Mouse (Mus musculus): ENCODE measurements at regions not wholly inside any gene's neighbourhood (a gene's known extent, or its start where the extent isn't known, plus 50 kb on each side); places are given as distances from the start of the nearest gene placed in this dataset.
"Not testable (repeated sequence)": the region's sequence is repeated elsewhere in the genome, so short reads cannot be mapped to it uniquely, and the experiment has no call there.

GRCm38 (mm10) chr5:59831836-59832235 is 1976.8 kb upstream of the G6pd2 start:
- in situ Hi-C loops (cut with MboI; ENCODE audit: low pct_unique_long_range_greater_than_20kb) = no loop called here
- ChIA-PET POLR2A (no interaction called here), CTCF (no interaction called here)
- no peaks in the 10 kb centered on the region for H3K27me3 ChIP-seq
- DNase-seq (ENCODE audit: low read depth, low spot score) = no peak
- TF ChIP-seq CTCF (IDR thresholded peaks at IDR 0.05) = no peak
- ATAC-seq = no peak

- ChIA-PET CTCF (no interaction called here), POLR2A (no interaction called here)
- DNase-seq (ENCODE audit: low read depth, low spot score) (no peak), ATAC-seq (no peak)
- in situ Hi-C loops (cut with MboI; ENCODE audit: low pct_unique_long_range_greater_than_20kb) = no loop called here
- TF ChIP-seq CTCF (IDR thresholded peaks at IDR 0.05) = no peak
- H3K27me3 ChIP-seq = no peaks in the 10 kb centered on the region
Observed at GRCm38 (mm10) chr5:59845745-59846144, 1962.9 kb upstream of the G6pd2 start.

- POLR2A ChIA-PET = no interaction called here
- ATAC-seq (no peak), DNase-seq (ENCODE audit: low read depth, low spot score) (no peak)
- no peak for TF ChIP-seq CTCF (IDR thresholded peaks at IDR 0.05)
- CTCF ChIA-PET = no interaction called here
- in situ Hi-C loops (cut with MboI; ENCODE audit: low pct_unique_long_range_greater_than_20kb) = no loop called here
- H3K27me3 ChIP-seq = no peaks in the 10 kb centered on the region
Observed at GRCm38 (mm10) chr5:59847643-59848042, 1961.0 kb upstream of the G6pd2 start.

- DNase-seq (ENCODE audit: low read depth, low spot score) (no peak), ATAC-seq (no peak)
- H3K27me3 ChIP-seq = no peaks in the 10 kb centered on the region
- in situ Hi-C loops (cut with MboI; ENCODE audit: low pct_unique_long_range_greater_than_20kb) = no loop called here
- ChIA-PET POLR2A (no interaction called here), CTCF (no interaction called here)
- TF ChIP-seq CTCF (IDR thresholded peaks at IDR 0.05) = no peak
Observed at GRCm38 (mm10) chr5:59893952-59894724, 1914.5 kb upstream of the G6pd2 start.

- no peak for DNase-seq (ENCODE audit: low read depth, low spot score)
- POLR2A ChIA-PET = no interaction called here
- CTCF ChIA-PET = no interaction called here
- no peaks in the 10 kb centered on the region for H3K27me3 ChIP-seq
- in situ Hi-C loops (cut with MboI; ENCODE audit: low pct_unique_long_range_greater_than_20kb) = no loop called here
- no peak for TF ChIP-seq CTCF (IDR thresholded peaks at IDR 0.05)
- no peak for ATAC-seq
Observed at GRCm38 (mm10) chr5:59921910-59922309, 1886.7 kb upstream of the G6pd2 start.

- no peaks in the 10 kb centered on the region for H3K27me3 ChIP-seq
- DNase-seq (ENCODE audit: low read depth, low spot score) = no peak
- ATAC-seq = no peak
- in situ Hi-C loops (cut with MboI; ENCODE audit: low pct_unique_long_range_greater_than_20kb) = no loop called here
- TF ChIP-seq CTCF (IDR thresholded peaks at IDR 0.05) = no peak
- CTCF ChIA-PET = no interaction called here
- POLR2A ChIA-PET = no interaction called here
Observed at GRCm38 (mm10) chr5:59940861-59941260, 1867.8 kb upstream of the G6pd2 start.

GRCm38 (mm10) chr5:59945761-59946160 is 1862.9 kb upstream of the G6pd2 start:
- ATAC-seq (no peak), DNase-seq (ENCODE audit: low read depth, low spot score) (no peak)
- ChIA-PET CTCF (no interaction called here), POLR2A (no interaction called here)
- H3K27me3 ChIP-seq = peaks cover 4% of the 10 kb centered on the region
- in situ Hi-C loops (cut with MboI; ENCODE audit: low pct_unique_long_range_greater_than_20kb) = no loop called here
- TF ChIP-seq CTCF (IDR thresholded peaks at IDR 0.05) = no peak

- CTCF ChIA-PET = no interaction called here
- POLR2A ChIA-PET = no interaction called here
- TF ChIP-seq CTCF (IDR thresholded peaks at IDR 0.05) = no peak
- in situ Hi-C loops (cut with MboI; ENCODE audit: low pct_unique_long_range_greater_than_20kb) = no loop called here
- ATAC-seq (no peak), DNase-seq (ENCODE audit: low read depth, low spot score) (no peak)
- peaks cover 4% of the 10 kb centered on the region for H3K27me3 ChIP-seq
Observed at GRCm38 (mm10) chr5:59947831-59948568, 1860.6 kb upstream of the G6pd2 start.

- DNase-seq (ENCODE audit: low read depth, low spot score); in situ Hi-C loops (cut with MboI; ENCODE audit: low pct_unique_long_range_greater_than_20kb); POLR2A ChIA-PET; CTCF ChIA-PET; ATAC-seq; H3K27me3 ChIP-seq: not testable (repeated sequence)
Observed at GRCm38 (mm10) chr5:59956240-59956639, 1852.4 kb upstream of the G6pd2 start.

- CTCF ChIA-PET = no interaction called here
- in situ Hi-C loops (cut with MboI; ENCODE audit: low pct_unique_long_range_greater_than_20kb) = no loop called here
- TF ChIP-seq CTCF (IDR thresholded peaks at IDR 0.05) = peak; percentile 25
- POLR2A ChIA-PET = no interaction called here
- H3K27me3 ChIP-seq = no peaks in the 10 kb centered on the region
- ATAC-seq (no peak), DNase-seq (ENCODE audit: low read depth, low spot score) (no peak)
Observed at GRCm38 (mm10) chr5:59996698-59997097, 1811.9 kb upstream of the G6pd2 start.

GRCm38 (mm10) chr5:60042603-60043175 is 1765.9 kb upstream of the G6pd2 start:
- POLR2A ChIA-PET; DNase-seq (ENCODE audit: low read depth, low spot score); CTCF ChIA-PET; in situ Hi-C loops (cut with MboI; ENCODE audit: low pct_unique_long_range_greater_than_20kb); H3K27me3 ChIP-seq: not testable (repeated sequence)
- peak; percentile 100 for ATAC-seq

Measured in Patski (cell line).